Mouse (Mus musculus): ENCODE measurements around the gene Scg2.
A peak's percentile ranks its signal among the peaks of the same experiment; 100 is the strongest.

The Scg2 gene

DNA sequence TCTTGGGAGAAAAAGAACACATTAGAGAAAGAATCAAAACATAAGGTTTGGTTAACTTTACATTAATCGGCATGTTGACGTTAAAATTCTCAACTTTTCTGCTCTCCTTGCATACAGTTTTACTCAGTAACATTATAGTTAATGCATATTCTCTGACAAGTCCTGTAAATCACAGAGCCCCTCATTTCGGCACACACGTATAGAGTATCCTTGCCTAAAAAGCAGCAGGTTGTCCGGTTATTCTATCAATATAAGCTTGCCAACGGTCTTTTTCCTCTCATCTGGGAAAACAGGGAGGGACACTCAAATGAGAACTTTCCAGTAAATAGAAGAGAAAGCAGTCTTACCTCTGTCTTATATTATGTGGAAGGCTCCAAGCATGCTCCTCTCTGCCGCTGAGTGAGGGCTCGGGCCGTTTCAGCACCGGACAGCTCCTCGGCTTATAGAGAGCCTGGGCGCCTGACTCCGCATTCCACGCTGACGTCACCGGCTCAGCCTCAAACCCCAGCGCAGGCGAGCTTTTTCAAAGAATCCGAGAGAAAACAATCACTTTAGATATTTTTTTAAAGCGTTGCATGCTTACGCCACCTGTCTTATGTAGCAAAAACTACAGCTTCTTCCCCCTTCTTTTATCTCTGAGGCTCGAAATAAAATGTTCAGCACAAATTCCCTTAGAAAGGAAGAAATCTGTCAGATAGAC is at the start of gene Scg2:
Scg2 (minus strand) TSS at position 512 of the 700 bp plus-strand sequence.
- DNase-seq (ENCODE audit: low read depth, low spot score), result peak; percentile 85

DNA sequence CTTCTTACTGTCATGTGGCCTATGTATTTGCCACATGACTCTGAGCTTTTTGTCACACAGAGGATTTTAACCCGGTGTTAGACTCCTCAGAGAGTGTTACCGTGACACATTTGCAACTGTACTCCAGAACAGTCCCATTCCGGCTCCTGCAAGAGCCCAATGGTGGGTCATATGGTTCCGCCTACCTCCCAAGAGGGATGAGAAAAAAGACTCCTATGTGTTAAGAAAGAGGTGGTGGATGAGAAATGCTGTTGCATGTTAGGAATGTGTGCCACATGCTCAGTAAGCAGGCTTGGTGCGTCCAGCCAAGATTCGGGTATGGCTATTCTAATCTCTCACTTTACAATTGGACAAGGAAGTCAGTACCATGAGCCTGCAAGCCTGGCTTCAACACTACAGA is 45.6 kb upstream of the Scg2 start:
- peak; percentile 75 for DNase-seq (ENCODE audit: low read depth, low spot score)

DNA sequence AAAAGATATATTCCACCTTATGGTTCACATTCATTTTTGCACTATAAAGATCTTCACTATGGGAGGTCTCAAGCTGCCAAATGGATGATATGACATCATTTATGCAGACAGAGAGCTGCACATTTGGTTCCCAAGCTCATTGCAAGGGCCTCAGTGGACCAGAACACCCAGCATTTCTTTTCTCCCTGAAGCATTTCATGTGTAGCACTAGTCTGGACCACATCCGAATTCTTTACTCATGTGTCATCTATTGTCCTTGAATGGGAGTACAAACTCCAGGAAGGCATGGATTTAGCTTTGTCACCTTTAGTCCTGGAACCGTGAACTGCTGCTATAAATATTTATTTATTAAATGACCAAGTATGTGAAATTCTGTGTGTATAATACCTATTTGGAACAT is 30.9 kb upstream of the Scg2 start:
- no peak for DNase-seq (ENCODE audit: low read depth, low spot score)

DNA sequence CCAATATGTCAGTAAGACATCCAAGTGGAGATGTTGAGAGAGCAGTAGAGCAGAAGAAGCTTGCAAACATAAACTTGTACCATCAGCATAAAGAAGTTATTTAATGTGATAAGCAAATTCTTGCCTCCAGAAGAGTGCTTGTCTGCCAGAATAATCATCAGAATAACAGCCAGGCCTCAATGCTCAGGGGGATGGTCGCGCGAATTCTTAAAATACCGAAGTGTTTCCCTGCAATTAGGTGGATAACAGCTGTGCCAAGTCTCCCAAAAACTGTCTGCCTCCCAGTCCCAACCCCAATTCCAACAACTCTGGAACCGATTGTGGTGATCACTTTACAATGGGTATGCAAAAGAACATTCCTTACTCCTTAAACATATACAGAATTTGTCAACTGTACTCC is 30.0 kb upstream of the Scg2 start:
- no peak for DNase-seq (ENCODE audit: low read depth, low spot score)

DNA sequence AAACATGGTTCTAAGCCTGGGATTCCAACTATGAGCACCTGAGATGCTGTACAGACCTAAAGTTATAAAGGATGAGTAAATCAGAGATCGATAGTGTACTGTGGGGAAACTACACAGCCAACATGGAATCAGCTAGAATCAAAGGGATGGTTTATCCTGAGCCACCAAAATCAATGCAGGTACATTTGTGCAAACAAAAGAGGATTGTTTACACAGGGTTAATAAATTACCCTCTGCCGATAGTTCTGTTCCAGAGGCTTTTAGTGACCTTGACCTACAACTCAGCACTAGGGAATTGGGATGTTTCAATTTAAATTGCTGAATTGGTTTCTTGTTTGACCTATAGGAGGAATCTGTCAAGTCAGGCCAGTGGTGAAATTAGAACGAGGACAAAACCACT is 26.7 kb upstream of the Scg2 start:
- DNase-seq (ENCODE audit: low read depth, low spot score), result no peak

DNA sequence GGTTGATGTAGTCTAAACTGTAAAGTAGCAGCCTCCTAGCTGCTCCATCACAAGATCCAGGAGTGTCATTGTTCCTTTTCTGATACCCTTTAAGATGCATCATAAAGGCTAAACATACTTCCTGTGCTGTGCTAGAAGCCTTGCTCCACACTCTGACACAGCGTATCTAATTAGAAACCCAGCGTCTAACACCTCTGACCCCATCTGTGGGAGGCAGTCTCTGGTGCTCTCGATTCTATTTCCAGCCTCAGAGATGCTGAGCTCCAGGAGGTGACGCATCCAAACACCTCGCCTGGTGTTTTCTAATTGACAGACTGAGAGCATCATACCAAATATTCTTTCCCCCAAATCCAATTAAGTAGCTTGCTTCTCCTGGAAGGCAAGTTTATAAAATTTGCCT is 18.6 kb upstream of the Scg2 start:
- no peak for DNase-seq (ENCODE audit: low read depth, low spot score)

DNA sequence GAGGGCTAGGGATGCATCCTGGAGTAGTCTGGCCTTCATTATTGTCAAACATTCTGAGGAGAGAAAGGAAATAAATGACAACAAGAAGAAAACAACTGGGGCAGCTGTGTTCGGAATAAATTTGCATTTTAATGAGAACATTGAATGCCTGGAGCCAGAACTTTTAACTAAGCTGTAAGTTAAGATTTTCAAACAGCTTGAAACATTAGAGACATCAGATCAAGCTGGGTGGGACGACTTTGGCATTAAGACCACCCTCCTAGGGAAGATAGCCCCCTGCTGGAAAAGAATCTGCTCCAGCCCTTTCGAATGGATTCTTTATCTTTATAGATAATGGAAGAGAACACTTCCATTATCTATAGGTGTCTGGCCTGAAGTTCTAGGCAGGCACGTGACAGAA is 14.2 kb upstream of the Scg2 start:
- DNase-seq (ENCODE audit: low read depth, low spot score), result no peak

DNA sequence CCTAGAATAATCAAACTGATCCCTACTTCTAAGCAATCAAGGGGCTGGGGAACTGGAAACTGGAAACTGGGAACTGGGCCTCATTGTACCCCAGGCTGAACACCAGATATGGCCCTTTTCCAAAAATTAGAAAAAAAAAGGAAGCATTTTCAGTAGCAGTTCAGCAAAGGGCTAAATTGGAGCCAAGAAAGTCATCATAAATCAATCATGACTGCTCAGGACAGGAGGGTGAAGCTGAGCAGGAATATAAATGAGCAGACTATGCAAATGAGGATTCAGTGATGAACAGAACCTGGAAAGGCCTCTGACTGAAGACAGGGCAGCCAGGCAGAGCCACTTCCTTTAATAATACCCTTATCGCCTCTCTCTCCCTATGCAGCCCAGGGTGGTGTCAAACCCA is 12.4 kb upstream of the Scg2 start:
- DNase-seq (ENCODE audit: low read depth, low spot score), result no peak

DNA sequence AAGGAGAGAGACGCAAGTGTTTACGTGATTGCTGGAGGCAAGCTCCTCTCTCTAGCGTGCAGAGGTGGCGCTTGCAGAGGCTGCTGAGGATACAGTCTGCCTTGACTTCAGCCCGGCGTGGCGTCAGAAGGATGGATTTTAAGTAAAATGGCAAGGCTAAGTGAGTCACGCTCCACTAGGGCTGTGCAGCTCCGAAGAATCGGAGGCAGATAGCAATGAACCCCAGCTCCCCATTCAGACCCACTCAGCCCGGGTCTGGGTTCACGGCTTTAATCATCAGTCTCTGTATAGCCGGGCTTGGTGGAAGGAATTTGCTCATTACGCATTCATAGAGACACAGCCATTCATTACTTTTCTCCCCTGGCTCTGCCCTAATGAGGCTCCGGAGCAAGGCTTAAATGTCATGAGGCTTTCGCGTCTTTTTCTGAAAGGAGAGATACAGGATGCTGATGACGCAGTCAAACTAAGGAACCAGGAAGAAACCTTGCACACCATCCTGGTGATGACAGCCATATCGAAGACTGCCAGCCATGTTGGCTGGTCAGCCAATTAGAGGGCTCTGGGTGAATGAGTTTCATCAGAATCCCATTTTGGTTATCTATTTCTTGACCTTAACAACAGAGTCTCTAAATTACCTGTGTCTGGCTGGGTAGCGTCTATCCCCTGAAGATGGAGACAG is 10.6 kb upstream of the Scg2 start:
- no peak for DNase-seq (ENCODE audit: low read depth, low spot score)

DNA sequence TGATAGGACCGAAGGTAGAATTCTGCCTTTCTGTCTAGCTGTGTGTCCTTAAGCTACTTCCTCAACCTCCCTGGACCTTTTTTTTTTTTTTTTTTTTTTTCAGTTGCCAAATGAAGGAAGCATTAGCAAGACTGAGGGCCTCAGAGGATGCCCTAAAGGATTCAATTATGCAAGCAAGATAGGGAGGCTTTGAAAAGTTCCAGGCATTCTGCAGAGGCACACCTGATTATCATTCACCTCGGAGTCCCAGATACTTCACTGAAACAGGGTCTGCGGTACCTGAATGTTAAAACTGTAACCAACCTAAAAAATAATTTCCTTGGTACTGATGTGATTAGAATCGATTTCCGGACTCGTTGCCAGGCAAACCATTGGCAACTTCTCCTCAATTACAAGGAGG is 10.0 kb upstream of the Scg2 start:
- no peak for DNase-seq (ENCODE audit: low read depth, low spot score)

DNA sequence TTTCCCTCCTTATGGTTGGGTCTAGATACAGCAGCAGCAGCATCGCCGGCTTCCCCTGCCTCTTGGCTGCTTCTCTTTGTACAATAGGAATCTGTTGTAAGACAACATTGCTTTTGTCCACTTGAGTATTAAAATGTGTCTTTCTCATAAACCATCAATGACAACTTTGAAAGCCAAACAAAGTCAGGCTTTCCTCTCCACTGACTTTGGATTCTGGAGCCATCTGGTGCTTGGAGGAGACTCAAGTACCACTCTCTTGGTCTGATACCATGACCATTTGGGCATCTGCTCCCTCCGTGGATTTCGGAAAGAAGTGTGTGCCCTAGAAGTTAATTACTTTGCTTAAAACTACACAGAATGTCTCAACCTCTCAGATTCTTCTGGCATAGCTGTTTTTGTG is 5.7 kb upstream of the Scg2 start:
- DNase-seq (ENCODE audit: low read depth, low spot score), result no peak

DNA sequence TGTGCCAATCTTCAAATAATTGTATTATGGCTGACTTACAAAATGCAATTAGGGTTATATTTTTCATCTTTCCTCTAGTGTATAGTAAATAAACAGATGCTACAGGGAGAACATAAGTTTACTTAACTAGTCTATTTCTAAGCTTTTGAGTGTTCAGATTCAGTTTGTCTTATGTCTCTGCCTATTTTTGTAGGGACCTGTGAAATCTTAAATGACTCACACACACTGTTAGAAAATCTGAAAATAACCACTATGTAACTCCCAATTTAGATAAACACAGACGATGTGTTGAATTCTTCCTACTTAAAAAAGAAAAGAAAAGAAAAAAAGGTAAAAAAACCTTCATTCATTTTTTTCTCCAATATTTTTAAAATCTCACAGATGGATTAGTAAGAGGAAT is 2.2 kb downstream of the Scg2 start:
- DNase-seq (ENCODE audit: low read depth, low spot score), result peak; percentile 67

DNA sequence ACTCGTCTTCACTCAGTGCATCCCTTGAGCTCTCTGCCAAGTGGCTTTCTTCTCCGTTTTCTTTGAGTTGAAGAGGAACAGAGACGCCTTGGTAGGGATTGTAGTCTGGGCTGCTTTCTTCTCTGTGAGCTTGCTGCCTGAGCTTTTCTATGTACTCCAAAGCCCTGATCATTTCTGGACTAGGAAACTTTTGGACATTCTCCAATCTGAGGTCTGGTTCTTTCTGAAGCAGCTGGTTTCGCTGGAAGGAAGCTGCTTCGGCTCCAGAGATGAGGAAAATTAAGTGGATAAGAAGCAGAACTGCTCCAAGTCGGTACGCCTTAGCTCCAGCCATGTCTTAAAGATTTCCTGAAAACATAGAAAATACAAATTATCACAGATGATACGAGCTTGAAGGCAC is 3.2 kb downstream of the Scg2 start:
- DNase-seq (ENCODE audit: low read depth, low spot score), result no peak

DNA sequence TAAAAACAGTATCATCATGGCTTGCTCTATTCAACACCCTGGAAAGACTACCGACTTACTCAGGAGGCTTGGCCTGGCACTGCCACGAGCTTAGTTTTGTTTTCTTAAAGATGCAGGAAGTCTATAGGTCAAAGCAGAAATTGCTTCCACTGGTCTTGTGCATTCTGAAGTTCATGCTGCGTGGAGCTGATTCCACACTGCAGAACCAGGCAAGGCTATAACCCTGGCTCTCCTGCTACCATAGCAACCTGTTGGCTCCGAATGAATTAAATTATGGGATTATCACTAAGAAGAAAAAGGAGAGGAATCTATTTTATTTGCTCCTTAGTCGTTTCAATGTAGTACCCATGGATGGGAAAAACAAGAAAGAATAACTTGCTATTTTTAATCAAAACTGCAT is 10.9 kb downstream of the Scg2 start:
- no peak for DNase-seq (ENCODE audit: low read depth, low spot score)

DNA sequence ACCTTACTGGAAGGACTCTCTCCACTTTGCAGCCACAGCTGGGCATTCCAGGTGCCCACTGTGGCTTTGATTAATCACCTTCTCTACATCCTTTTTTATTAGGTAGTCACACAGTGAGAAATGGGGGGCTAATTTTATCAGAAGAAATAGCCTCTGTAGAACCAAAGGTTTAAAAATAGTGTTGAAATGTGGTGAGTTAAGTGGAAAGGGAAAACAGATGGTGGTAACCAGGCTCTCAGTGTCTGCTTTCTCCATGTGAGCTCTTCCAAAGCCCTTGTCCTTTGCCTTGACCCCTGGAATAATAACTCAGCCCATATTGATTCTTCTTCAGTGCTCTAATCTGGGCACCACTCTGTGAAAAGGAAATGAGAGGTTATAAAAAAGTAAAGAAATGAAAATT is 24.4 kb downstream of the Scg2 start:
- DNase-seq (ENCODE audit: low read depth, low spot score), result no peak

DNA sequence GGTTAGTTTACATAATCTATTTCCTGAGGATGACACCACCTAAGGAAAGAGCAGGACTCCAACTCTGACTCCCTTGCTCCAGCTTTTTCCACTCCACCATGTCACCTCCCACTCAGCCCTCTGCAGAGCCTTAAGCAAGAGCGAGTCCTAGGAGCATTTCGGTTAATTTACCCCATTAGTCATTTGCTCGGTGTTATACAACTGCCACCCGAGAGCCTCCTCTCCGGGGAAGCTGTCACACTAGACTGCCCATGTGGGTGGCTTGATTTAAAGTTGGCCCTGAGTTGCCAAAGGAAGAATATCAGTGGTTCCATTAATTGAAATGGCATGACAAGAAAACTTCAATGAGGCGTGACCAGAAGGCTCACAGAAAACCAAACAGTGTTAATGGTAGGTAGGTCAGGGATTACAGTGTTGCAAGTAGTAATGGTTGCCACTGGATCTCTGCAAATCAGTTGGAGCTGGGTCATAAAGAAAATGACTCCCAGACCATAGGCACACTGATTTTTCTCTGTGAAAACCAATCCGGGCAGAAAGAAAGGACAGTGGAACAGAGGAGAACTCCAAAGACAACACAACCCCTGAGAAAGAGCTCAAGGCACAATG is 33.5 kb downstream of the Scg2 start:
- no peak for DNase-seq (ENCODE audit: low read depth, low spot score)

DNA sequence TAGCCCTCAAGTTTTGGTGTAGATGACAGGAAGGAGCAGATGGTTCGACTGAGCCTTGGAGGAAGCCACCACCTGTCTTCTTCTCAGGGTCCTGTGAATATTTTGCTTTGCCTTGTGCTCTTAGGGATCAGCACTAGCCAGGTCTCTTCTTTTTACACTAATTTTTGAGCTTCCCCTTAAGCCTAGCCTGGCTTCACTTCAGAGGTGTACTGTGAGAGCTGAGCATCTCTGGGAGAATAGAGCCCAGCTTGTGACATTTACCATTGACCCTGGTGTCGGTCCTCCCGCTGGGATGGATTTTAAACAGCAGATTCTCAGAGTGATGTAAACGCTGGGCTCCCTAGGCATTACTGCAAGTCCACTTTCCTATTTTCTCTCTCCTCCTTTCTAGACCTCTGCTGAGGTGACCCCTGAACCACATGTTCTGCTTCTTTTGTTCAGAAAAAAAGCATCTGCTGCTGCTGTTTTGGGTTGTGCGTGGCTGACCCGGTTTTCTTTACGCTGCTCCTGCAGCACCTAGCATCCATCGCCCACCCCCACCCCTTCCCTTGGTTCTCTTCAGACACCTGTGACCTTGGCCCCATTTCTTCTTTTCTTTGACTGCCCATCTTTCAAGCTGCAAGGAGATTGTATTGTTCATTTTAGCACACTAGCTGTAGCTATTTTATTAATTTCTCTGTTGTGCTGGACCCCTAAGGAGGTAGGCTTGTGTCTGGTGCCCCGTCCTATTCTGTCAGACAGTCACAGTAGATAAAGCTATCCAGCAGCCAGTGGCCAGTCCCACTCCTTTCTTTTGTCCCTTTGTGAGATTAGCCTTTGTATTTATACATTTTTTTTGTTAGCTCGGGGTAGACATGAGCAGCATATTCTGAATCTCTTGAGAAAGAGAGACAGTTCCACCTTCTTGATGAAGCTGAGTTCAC is 38.6 kb downstream of the Scg2 start:
- DNase-seq (ENCODE audit: low read depth, low spot score), result no peak

DNA sequence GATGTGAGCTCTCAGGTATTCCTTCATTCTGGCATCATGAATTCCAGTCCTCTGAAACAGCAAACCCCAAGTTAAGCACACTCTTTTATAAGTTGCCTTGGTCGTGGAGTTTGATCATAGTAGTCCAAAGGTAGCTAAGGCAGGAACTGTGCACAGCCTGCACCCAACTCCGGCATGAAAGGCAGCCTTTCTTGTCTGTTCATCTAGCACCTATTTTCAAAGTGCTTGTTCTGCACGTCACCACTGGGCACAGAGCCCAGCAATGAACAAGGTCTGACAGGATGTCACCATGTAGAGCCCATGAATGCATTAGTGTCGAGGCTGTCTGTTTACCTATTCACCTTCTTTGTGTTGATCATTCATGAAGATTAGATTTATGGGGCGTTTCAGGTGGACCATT is 39.6 kb downstream of the Scg2 start:
- no peak for DNase-seq (ENCODE audit: low read depth, low spot score)
